Mouse (Mus musculus) bone marrow, adult 2 months (tissue): ENCODE measurements around the gene Chid1.

Source experiments
- CTCF ChIP-seq: fragments of 200-500 bp; IDR thresholded peaks from 2 replicates; pipeline ENCODE4 v1.5.1; 2011; ENCODE audit warnings: low read length, control low read depth; ENCODE audit not compliant: control insufficient read depth, insufficient read depth
- POLR2A ChIP-seq: fragments of 200-500 bp; IDR thresholded peaks from 2 replicates; pipeline ENCODE4 v1.6.1; 2011; ENCODE audit warnings: low read depth, mild to moderate bottlenecking, control low read depth, low read length, borderline replicate concordance; ENCODE audit not compliant: control insufficient read depth

DNA sequence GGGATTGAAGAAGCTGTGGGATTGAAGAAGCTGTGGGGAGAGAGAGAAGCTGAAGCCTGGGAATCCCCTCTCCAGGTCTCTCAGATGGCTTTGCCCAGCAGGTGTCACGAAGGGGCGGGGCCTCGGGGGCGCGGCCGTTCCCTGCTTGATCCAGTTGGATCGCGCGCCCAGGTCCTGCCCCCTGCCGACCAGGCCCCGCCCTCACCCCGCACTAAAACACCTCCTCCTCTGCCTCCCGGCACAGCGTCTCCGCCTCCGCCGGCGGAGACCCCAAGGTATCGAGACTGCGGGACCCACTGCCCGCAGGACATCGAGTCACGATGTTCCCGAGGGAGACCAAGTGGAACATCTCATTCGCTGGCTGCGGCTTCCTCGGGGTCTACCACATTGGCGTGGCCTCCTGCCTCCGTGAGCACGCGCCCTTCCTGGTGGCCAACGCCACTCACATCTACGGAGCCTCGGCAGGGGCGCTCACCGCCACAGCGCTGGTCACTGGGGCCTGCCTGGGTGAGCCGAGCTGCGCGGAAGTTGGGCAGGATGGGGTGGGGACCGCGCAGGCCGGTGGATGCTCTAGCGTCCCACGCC, 84.6 kb downstream of the Chid1 start, which contains the start of gene Pnpla2:
- peak; percentile 94 for TF ChIP-seq POLR2A
- 0 out of 2 replicates have a peak, but pooled peaks have one; percentile 0 for TF ChIP-seq CTCF
